Mouse (Mus musculus) gastrocnemius, adult 2 months (tissue): ENCODE results near the gene Gm973. TPM values are rescaled to one million over a fixed set of nuclear protein-coding genes. Genes with fewer than 3 reads are reported as not detected.
A peak's percentile ranks its signal among the peaks of the same experiment; 100 is the strongest.
"Not testable (repeated sequence)": the region's sequence is repeated elsewhere in the genome, so short reads cannot be mapped to it uniquely, and the experiment has no call there.

Experiments used
- DNase-seq: peaks from one replicate; pipeline ENCODE4 v3.0.0; 2022
- H3K27ac ChIP-seq: fragments of 200-600 bp; 2 replicates; pipeline ENCODE4 v1.8.1; 2022; ENCODE audit warnings: mild to moderate bottlenecking
- H3K4me3 ChIP-seq: fragments of 200-600 bp; 2 replicates; pipeline ENCODE4 v1.8.1; 2022; ENCODE audit warnings: mild to moderate bottlenecking, moderate library complexity
- CTCF ChIP-seq: fragments of 200-600 bp; IDR thresholded peaks from 2 replicates; pipeline ENCODE4 v1.8.1; 2022; ENCODE audit warnings: antibody characterized with exemption, mild to moderate bottlenecking, moderate library complexity
- intact Hi-C: fragments of 180-260 bp; cut with DNase I; formaldehyde crosslinking; loops from one replicate; pipeline ENCODE4 v1.15.1; 2025
- total RNA-seq, 2 experiments: library from RNA; stranded (reverse); gene quantifications; 2 replicates each; pipeline ENCODE4 v1.2.3; 2021

Gene Gm973
- total RNA-seq, 2 experiments from 2014 or later, result 0.75 to 1.7 TPM

DNA sequence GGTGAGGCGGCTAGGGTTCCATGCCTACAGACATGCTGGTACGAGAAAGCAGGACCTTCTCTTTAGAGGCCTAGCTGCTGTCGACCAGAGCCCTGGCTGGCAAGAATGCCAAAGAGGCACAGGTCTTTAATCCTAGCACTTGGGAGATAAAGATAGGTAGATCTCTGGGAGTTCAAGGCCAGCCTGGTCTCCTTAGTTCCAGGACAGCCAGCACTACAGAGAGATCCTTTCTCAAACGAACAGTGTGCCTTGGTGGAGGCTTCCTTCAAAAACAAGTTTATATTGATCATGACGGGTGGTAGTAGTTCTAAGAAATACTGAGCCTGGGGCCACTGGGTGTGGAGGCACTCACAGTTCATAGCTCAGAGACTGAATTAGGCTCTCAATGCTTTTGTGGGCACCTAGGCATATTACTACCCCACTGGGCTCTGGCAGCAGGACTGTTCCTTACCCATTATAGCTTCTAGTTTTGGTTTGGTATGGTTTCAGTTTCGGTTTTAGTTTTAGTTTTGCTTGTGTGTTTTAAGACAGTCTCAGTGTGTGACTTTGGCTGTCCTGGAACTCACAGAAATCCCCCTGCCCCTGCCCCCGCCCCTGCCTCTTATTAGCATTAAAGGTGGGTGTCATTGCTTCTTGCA lies 92.2 kb downstream of the Gm973 start:
- no peak overlapping the region for H3K4me3 ChIP-seq
- no peak for TF ChIP-seq CTCF
- intact Hi-C loops, result no loop called here
- no peak for DNase-seq
- no peak overlapping the region for H3K27ac ChIP-seq

GRCm38 (mm10) chr1:59608920-59609319 lies 92.9 kb downstream of the Gm973 start:
- Histone ChIP-seq H3K4me3 (no peak overlapping the region), H3K27ac (no peak overlapping the region)
- no peak for TF ChIP-seq CTCF
- no peak for DNase-seq
- intact Hi-C loops, result no loop called here

- no peak overlapping the region for H3K4me3 ChIP-seq
- peak overlapping the region; percentile 76 for H3K27ac ChIP-seq
- intact Hi-C loops, result no loop called here
- peak; percentile 53 for TF ChIP-seq CTCF
- no peak for DNase-seq
These were observed 93.4 kb downstream of the Gm973 start for GRCm38 (mm10) chr1:59609458-59609857.

DNA sequence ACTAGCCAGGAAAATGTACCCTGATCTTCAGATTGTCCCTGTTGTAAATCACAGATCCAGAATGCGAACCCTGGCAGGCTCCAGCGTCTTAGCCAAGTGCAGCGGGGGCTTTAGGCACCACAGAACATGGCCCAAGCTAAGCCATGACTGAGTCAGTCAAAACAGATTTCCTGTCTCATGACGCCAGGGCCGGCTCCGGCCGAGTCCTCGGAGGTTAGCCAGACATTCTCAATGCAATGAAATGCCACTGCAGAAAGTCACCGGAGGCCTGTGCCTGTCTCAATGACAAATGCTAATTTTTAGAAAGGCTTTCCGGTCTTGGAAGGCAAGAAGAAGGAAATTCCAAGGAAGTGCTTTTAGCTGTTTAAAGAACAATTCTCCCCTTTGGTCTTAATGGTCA lies 93.8 kb downstream of the Gm973 start:
- no peak for TF ChIP-seq CTCF
- no peak overlapping the region for H3K4me3 ChIP-seq
- H3K27ac ChIP-seq, result peak overlapping the region; percentile 76
- peak; percentile 65 for DNase-seq
- intact Hi-C loops, result no loop called here

GRCm38 (mm10) chr1:59610929-59611328 lies 94.9 kb downstream of the Gm973 start:
- Histone ChIP-seq H3K27ac (no peak overlapping the region), H3K4me3 (no peak overlapping the region)
- no peak for DNase-seq
- intact Hi-C loops, result no loop called here
- peak; percentile 26; the same call in 1 of the 2 replicates for TF ChIP-seq CTCF

DNA sequence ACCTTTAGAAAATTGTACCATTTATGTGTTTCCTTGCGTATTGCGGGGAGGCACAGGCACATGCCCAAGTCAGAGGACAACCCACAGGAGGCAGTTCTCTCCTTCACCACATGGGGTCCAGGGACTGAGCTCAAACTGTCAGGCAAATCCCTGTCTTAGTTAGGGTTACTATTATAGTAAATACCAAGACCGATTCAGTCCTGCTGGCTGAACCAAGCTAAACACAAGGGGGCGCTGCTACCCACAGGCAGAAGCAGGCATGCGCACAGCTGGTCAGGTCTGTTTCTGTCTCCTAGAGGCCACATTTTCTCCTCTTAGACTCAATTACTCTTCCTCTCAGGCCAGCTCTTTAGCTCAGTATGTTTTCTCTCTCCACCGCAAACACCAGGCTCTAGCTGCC lies 97.7 kb downstream of the Gm973 start:
- TF ChIP-seq CTCF, result peak; percentile 67
- peak; percentile 67 for DNase-seq
- no peak overlapping the region for H3K27ac ChIP-seq
- intact Hi-C loops, result no loop called here
- H3K4me3 ChIP-seq, result no peak overlapping the region

- intact Hi-C loops, result no loop called here
- Histone ChIP-seq H3K4me3 (no peak overlapping the region), H3K27ac (no peak overlapping the region)
- no peak for DNase-seq
- no peak for TF ChIP-seq CTCF
These were observed 99.0 kb downstream of the Gm973 start for GRCm38 (mm10) chr1:59615021-59615420.

GRCm38 (mm10) chr1:59619201-59619600 lies 103.1 kb downstream of the Gm973 start:
- H3K4me3 ChIP-seq, result no peak overlapping the region
- intact Hi-C loops, result no loop called here
- no peak for DNase-seq
- no peak for TF ChIP-seq CTCF
- H3K27ac ChIP-seq, result no peak overlapping the region

GRCm38 (mm10) chr1:59623325-59624017 lies 107.4 kb downstream of the Gm973 start:
- intact Hi-C loops, result loop anchor here (2.0 to 5.0 kb wide), 6 partner anchors 36 to 377 kb away; partner anchors contain the start of gene Fzd7
- H3K4me3 ChIP-seq, result no peak overlapping the region
- DNase-seq, result peak; percentile 75

DNA sequence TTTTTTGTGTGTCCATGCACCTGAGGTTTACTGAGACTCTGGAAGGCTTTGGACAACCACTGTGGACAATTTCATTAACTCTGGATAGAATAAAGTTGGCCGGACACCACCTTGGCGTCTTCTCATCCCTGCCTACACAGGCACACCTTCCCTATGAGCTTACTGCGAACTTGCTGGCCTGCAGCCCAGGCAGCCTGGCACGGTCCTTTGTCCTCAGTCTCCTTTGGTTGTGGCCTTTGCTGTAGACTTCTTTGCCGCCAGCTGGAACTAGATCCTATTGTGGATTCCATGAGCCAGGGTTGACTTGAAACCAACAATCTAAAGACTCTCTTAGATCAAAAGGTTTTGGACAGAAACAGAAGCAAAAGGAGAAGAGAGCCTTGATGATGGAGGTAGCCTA lies 109.3 kb downstream of the Gm973 start:
- H3K4me3 ChIP-seq, result no peak overlapping the region
- intact Hi-C loops, result no loop called here
- TF ChIP-seq CTCF, result no peak
- DNase-seq, result peak; percentile 47
- H3K27ac ChIP-seq, result no peak overlapping the region

More at GRCm38 (mm10) chr1:59623325-59624017, 107.4 kb downstream of the Gm973 start:
- H3K27ac ChIP-seq, result no peak overlapping the region
- peak; percentile 92 for TF ChIP-seq CTCF

DNA sequence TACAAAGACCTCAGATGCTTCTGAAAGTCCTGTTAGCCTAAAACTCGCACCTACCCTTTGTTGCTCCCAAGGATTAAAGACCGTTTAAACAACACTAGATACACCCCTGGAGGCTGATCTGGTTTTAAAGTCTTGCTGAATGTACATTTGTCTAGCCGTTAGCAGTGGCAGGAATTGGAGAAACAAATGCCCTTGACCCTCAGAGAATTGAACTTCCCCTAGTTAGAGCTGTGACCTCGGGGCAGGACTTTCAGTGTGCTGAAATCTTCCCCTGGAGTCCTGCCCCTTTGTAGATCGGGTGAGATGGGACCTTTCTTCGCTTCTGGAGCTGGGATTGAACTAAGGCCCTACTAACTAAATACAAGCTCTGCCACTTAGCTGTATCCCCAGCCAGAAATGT lies 113.1 kb downstream of the Gm973 start:
- intact Hi-C loops, result no loop called here
- no peak overlapping the region for H3K4me3 ChIP-seq
- DNase-seq, result no peak

GRCm38 (mm10) chr1:59630356-59630755 lies 114.3 kb downstream of the Gm973 start:
- H3K27ac ChIP-seq, DNase-seq, H3K4me3 ChIP-seq, intact Hi-C loops: not testable (repeated sequence)

More for the DNA sequence above, 113.1 kb downstream of the Gm973 start:
- no peak overlapping the region for H3K27ac ChIP-seq
- TF ChIP-seq CTCF, result no peak

DNA sequence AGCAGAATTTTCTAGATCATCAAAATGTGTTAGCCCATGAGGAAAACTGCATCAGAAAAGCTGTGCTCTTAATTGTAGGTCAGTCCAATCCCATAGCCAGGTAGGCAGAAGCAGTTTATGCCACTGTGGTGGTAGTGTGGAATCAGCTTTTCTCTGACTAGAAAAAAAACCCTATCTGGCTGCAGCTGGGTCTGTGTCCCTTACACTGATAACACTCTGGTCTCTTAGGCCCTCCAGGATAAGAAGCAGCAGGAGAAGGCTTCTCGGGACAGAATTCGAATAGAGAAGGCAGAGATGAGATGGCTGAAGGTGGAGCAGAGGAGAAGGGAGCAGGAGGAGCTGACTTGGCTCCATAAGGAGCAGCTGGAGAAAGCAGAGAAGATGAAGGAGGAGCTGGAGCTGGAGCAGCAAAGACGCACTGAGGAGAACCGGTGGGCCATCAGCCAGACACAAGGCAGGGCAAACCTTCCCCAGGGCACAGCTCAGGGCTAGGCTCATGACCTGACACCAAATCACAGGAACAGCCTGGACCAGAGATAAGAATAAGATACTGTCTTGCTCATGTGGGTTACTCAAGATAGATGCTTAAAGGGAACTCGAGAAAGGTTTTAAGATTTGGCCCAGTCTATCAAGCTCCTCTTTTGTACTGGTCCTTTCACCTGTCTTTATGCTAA lies 116.1 kb downstream of the Gm973 start:
- Histone ChIP-seq H3K27ac (no peak overlapping the region), H3K4me3 (no peak overlapping the region)
- DNase-seq, result no peak
- TF ChIP-seq CTCF, result no peak
- intact Hi-C loops, result no loop called here
